Mouse (Mus musculus) spleen, adult 2 months (tissue): ENCODE results near the gene Creb5. TPM values are rescaled to one million over a fixed set of nuclear protein-coding genes. Genes with fewer than 3 reads are reported as not detected.

Experiments
- DNase-seq, 2 experiments: peaks; one replicate each; pipeline versions ENCODE4 v3.0.0 to v3.0.0-alpha.2; 2012 to 2021; ENCODE audit warnings: low spot score in 2 of 2, low read depth in 1 of 2
- H3K27ac ChIP-seq: fragments of 200-500 bp; 2 replicates; pipeline ENCODE4 v1.5.1; 2012; ENCODE audit warnings: low read length, inconsistent platforms; ENCODE audit not compliant: insufficient read depth
- H3K27me3 ChIP-seq: fragments of 200-500 bp; 2 replicates; pipeline ENCODE4 v1.6.1; 2012; ENCODE audit warnings: mild to moderate bottlenecking, moderate library complexity, low read length, inconsistent platforms; ENCODE audit not compliant: control insufficient read depth, insufficient read depth
- H3K36me3 ChIP-seq: fragments of 200-500 bp; 2 replicates; pipeline ENCODE4 v1.6.1; 2012; ENCODE audit warnings: mild to moderate bottlenecking, low read length, inconsistent platforms; ENCODE audit not compliant: control insufficient read depth, insufficient read depth
- H3K4me1 ChIP-seq: fragments of 200-500 bp; 2 replicates; pipeline ENCODE4 v1.6.1; 2011; ENCODE audit warnings: inconsistent platforms; ENCODE audit not compliant: control insufficient read depth, insufficient read depth, insufficient read length
- H3K4me3 ChIP-seq: fragments of 200-500 bp; 2 replicates; pipeline ENCODE4 v1.5.1; 2011; ENCODE audit warnings: mild to moderate bottlenecking, inconsistent platforms; ENCODE audit not compliant: insufficient read depth, insufficient read length; ENCODE audit errors: extremely low read depth
- CTCF ChIP-seq: fragments of 200-500 bp; IDR thresholded peaks from 2 replicates; pipeline ENCODE4 v1.5.1; 2011; ENCODE audit warnings: mild to moderate bottlenecking, inconsistent platforms; ENCODE audit not compliant: insufficient read depth, insufficient read length, insufficient replicate concordance; ENCODE audit errors: extremely low read depth
- POLR2A ChIP-seq: fragments of 200-500 bp; IDR thresholded peaks from 2 replicates; pipeline ENCODE4 v1.6.1; 2011; ENCODE audit warnings: low read depth, low read length, inconsistent platforms
- WGBS: fragments of 180-500 bp; shearing (Covaris S2); methylation state at CpG from one replicate; pipeline ENCODE4 v1.1.7; 2018; 5-methylcytosine and 5-hydroxymethylcytosine counted together
- polyA plus RNA-seq: library from polyadenylated mRNA; depleted of rRNA; stranded (reverse); fragments of >200 nt; gene quantifications from 2 replicates; pipeline ENCODE4 v1.2.3, GENCODE M21; 2012

Creb5 gene
- polyA plus RNA-seq, 1 experiment: 0.37 TPM

- TF ChIP-seq CTCF (no peak), POLR2A (no peak)
- no peak overlapping the region for H3K27ac ChIP-seq
- H3K4me3 ChIP-seq: no peak overlapping the region
- peak in 1 of 2 experiments; percentile 6 for DNase-seq
- H3K36me3 ChIP-seq: no peaks in the 10 kb centered on the region
- H3K4me1 ChIP-seq: peaks cover 7% of the 10 kb centered on the region
- no peaks in the 10 kb centered on the region for H3K27me3 ChIP-seq
- WGBS: 14% methylated on average over 10 of the region's 10 CpGs
These were observed 297.8 kb downstream of the Creb5 start for GRCm38 (mm10) chr6:53584718-53585405.

DNA sequence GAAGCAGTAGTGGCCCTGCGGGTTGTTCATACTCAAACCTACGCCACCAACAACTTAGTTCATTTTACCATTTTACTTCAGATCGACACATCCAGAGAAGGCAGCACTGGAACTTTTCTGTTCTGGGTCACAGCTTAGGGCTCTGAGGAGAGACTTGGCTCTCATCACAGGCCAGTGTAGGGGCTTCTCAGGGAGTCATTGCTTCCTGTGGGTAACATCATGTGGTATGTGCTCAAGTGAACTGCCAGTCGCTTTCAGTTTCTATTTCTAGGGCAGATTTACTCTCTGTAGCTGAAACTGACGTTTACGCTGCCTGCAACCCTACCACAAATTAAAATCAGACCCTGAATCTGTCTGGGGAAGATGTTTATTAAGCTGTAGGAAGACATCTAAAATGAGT lies 302.7 kb downstream of the Creb5 start:
- TF ChIP-seq CTCF (no peak), POLR2A (no peak)
- Histone ChIP-seq H3K27ac (peak overlapping the region; percentile 79), H3K36me3 (no peaks in the 10 kb centered on the region), H3K4me3 (peak overlapping the region; percentile 10; the same call in 1 of the 2 replicates), H3K4me1 (peaks cover 10% of the 10 kb centered on the region), H3K27me3 (no peaks in the 10 kb centered on the region)
- WGBS: 26% methylated on average over 6 of the region's 6 CpGs
- DNase-seq: peak; percentile 17 to 76

GRCm38 (mm10) chr6:53592230-53592629 lies 305.2 kb downstream of the Creb5 start:
- WGBS: 43% methylated on average over 5 of the region's 5 CpGs
- H3K4me3 ChIP-seq: no peak overlapping the region
- no peaks in the 10 kb centered on the region for H3K27me3 ChIP-seq
- peaks cover 8% of the 10 kb centered on the region; the same call in 1 of the 2 replicates for H3K4me1 ChIP-seq
- no peak overlapping the region for H3K27ac ChIP-seq
- H3K36me3 ChIP-seq: no peaks in the 10 kb centered on the region
- TF ChIP-seq CTCF (no peak), POLR2A (no peak)
- no peak for DNase-seq

- Histone ChIP-seq H3K4me1 (peaks cover 8% of the 10 kb centered on the region; the same call in 1 of the 2 replicates), H3K4me3 (no peak overlapping the region), H3K27me3 (no peaks in the 10 kb centered on the region), H3K27ac (no peak overlapping the region), H3K36me3 (no peaks in the 10 kb centered on the region)
- TF ChIP-seq POLR2A (no peak), CTCF (no peak)
- 84% methylated on average over 4 of the region's 4 CpGs for WGBS
- no peak for DNase-seq
These were observed 306.5 kb downstream of the Creb5 start for GRCm38 (mm10) chr6:53593603-53594002.

- Histone ChIP-seq H3K27ac (no peak overlapping the region), H3K36me3 (no peaks in the 10 kb centered on the region), H3K4me3 (no peak overlapping the region), H3K4me1 (peaks cover 8% of the 10 kb centered on the region; the same call in 1 of the 2 replicates), H3K27me3 (no peaks in the 10 kb centered on the region)
- no peak for TF ChIP-seq CTCF
- WGBS: 91% methylated on average over 4 of the region's 4 CpGs
- no peak for DNase-seq
These were observed 307.2 kb downstream of the Creb5 start for GRCm38 (mm10) chr6:53594316-53594715.

DNA sequence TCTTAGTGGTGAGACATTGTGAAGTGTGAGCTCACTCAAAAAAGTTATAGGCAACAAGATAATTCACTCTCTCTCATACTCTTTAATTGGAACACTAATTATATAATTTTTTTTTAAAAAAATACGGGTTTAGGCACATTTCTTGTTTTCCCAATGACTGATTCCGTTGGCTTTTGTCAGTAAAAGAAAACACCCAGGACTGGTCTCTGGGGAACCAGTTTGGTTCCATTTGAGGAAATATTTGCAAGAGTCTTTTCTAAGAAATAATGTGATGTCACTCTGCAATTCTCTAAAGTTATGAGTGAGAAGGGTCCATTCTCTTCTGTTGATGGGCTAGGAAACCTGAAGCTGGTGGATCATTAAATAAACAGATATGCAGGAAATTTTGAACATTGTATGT lies 309.3 kb downstream of the Creb5 start:
- no peak for DNase-seq
- H3K27ac ChIP-seq: no peak overlapping the region
- TF ChIP-seq CTCF: no peak
- no peak for TF ChIP-seq POLR2A
- H3K36me3 ChIP-seq: no peaks in the 10 kb centered on the region
- 46% methylated on average over 2 of the region's 2 CpGs for WGBS
- H3K4me3 ChIP-seq: no peak overlapping the region
- H3K27me3 ChIP-seq: no peaks in the 10 kb centered on the region
- peaks cover 5% of the 10 kb centered on the region; the same call in 1 of the 2 replicates for H3K4me1 ChIP-seq

DNA sequence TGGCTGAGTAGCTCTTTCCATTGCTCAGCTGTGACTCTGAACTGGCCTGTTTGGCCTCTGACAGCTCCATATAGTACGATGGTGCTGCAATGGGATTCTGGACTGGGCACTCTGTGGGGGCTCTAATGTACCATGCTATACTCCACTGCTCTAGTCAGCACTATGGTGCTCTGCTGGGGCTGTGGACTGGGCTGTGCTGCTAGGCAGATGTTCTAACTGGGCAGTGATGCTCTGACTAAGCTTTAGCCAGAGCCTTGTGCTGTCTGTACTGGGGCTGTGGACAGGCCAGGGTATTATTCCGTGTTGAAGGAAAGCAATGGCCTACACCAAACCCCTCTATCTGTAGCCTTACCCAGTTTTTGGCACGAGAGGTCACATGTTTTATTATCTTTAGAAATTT lies 316.0 kb downstream of the Creb5 start:
- Histone ChIP-seq H3K4me1 (no peaks in the 10 kb centered on the region), H3K36me3 (no peaks in the 10 kb centered on the region), H3K27ac (no peak overlapping the region), H3K27me3 (no peaks in the 10 kb centered on the region), H3K4me3 (no peak overlapping the region)
- DNase-seq: no peak
- 87% methylated on average over 3 of the region's 3 CpGs for WGBS
- TF ChIP-seq POLR2A (no peak), CTCF (no peak)

DNA sequence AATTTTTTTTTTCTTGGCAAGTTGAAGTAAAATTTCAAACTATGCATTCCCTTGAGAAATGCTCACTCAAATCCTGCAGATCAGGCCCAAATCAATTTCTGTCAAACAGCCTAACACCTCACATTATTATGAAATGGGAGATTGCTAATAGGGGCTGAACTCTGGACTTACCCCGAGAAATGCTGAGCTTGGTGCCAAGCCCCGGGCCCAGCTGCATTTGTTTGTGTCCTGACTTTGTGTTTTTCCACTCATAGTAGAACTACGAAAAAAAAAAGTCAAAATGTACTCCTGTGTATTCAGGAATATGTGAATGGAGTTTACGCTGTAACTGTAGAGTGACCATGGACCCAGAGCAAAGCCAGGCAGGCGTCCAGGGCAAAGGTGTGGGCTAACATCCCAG lies 316.6 kb downstream of the Creb5 start:
- Histone ChIP-seq H3K27ac (no peak overlapping the region), H3K4me1 (no peaks in the 10 kb centered on the region), H3K36me3 (no peaks in the 10 kb centered on the region), H3K4me3 (no peak overlapping the region), H3K27me3 (no peaks in the 10 kb centered on the region)
- 86% methylated on average over 5 of the region's 5 CpGs for WGBS
- TF ChIP-seq POLR2A (no peak), CTCF (no peak)
- DNase-seq: no peak
